Mouse (Mus musculus): ENCODE measurements at regions not wholly inside any gene's neighbourhood (a gene's known extent, or its start where the extent isn't known, plus 50 kb on each side); places are given as distances from the start of the nearest gene placed in this dataset.

DNA sequence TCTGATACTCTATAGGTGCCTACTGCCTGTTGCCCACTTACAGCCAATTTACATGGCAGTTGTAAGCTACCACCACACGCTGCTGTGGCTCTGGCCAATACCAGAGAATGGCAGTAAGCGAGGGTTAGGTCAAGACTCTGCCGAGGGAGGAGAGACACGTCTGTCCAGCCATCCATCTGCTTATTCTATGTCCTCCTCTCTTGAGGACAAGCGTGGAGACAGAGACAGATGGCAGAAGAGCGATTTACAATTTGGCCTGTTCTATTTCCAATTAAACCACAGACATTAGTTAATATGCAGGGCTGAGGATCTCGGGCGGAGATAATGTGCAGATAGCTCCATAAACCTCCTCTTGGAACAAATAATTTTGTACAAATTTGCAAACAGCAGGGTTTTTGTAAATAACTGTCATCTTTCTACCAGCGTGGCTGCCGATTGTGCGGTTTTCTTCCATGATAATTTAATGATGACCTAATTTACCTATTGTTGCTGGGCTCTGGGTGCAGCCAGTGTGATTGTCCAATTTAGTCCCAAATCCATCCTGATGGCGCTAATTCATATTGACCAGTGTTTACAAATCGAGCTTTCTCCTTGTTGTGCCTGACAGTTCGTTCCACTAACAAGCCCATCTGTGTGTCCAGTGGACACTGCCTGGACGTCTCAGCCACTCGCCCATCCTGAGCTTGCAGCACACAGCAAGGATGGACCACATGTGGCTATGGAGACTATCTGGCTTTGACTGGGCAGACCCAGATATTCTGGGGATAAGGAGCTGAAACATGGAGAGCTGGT is 88.4 kb upstream of the Nkx1-1 start:
- ATAC-seq (ENCODE audit: low read depth) (no peak), DNase-seq (ENCODE audit: low spot score) (no peak)
- H3K9ac ChIP-seq (ENCODE audit: low read depth, low read length), result no peak overlapping the region
- no peak overlapping the region for H3K4me2 ChIP-seq (ENCODE audit: low read depth, low read length)
- H3K4me1 ChIP-seq (ENCODE audit: control insufficient read depth, insufficient read depth, low read length), result no peaks in the 10 kb centered on the region
- H3K9me3 ChIP-seq (ENCODE audit: control insufficient read depth, low read length), result no peaks in the 10 kb centered on the region
- H3K4me3 ChIP-seq (ENCODE audit: low read depth, low read length), result no peak overlapping the region
- no peak overlapping the region for H3K27ac ChIP-seq (replicated peaks; ENCODE audit: low read depth, low read length)
- no peaks in the 10 kb centered on the region for H3K36me3 ChIP-seq (ENCODE audit: control insufficient read depth, insufficient read depth, low read length)
- WGBS, result 86% methylated on average over 16 of the region's 16 CpGs
- no peaks in the 10 kb centered on the region; the same call in 1 of the 2 replicates for H3K27me3 ChIP-seq (replicated peaks; ENCODE audit: control insufficient read depth, insufficient read depth, low read length)

DNA sequence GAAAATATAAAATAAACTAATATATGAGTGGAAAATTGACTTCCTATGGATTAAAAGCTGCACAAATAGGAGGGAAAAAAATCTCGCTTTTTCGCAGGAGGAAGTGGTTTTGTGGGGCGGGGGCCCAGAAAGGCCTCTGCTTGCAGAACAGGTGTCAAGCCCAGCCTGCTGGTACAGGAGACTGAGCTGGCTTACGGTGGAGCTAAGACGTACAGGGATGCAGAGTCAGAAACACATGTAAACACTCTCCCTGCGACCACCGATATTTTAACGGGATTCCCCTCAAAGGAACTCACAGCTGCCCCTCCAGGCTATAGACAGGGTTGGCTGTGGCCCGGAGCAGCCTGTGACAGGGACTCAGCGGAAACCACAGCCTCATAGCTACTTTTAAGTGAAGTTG is 87.1 kb upstream of the Nkx1-1 start:
- Histone ChIP-seq H3K27me3 (replicated peaks; ENCODE audit: control insufficient read depth, insufficient read depth, low read length) (no peaks in the 10 kb centered on the region; the same call in 1 of the 2 replicates), H3K36me3 (ENCODE audit: control insufficient read depth, insufficient read depth, low read length) (no peaks in the 10 kb centered on the region), H3K9ac (ENCODE audit: low read depth, low read length) (no peak overlapping the region), H3K4me1 (ENCODE audit: control insufficient read depth, insufficient read depth, low read length) (no peaks in the 10 kb centered on the region), H3K4me3 (ENCODE audit: low read depth, low read length) (no peak overlapping the region), H3K9me3 (ENCODE audit: control insufficient read depth, low read length) (no peaks in the 10 kb centered on the region), H3K27ac (replicated peaks; ENCODE audit: low read depth, low read length) (no peak overlapping the region), H3K4me2 (ENCODE audit: low read depth, low read length) (no peak overlapping the region)
- DNase-seq (ENCODE audit: low spot score) (no peak), ATAC-seq (ENCODE audit: low read depth) (no peak)
- WGBS, result 49% methylated on average over 10 of the region's 10 CpGs

DNA sequence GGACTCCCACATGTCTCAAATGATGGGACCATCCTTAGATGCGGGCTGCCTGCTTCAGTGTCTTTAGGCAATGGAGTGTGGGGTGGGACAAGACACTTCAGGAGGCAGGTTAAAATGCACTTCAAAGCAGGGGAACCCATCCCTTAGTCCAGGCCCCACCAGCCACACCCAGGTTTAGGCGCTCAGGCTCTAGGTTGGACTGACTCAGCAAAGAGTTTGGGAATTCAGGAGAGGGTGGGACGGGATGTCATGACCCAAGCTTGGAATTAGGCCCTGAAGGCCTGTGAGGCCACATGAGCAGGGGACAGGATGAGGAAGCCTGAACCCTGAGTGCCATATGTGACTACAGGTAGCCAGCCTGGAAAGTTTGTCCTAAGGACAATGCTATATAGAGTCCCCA is 85.6 kb upstream of the Nkx1-1 start:
- ATAC-seq (ENCODE audit: low read depth) (no peak), DNase-seq (ENCODE audit: low spot score) (no peak)
- Histone ChIP-seq H3K27ac (replicated peaks; ENCODE audit: low read depth, low read length) (no peak overlapping the region), H3K4me1 (ENCODE audit: control insufficient read depth, insufficient read depth, low read length) (no peaks in the 10 kb centered on the region), H3K9ac (ENCODE audit: low read depth, low read length) (no peak overlapping the region), H3K4me3 (ENCODE audit: low read depth, low read length) (no peak overlapping the region), H3K27me3 (replicated peaks; ENCODE audit: control insufficient read depth, insufficient read depth, low read length) (no peaks in the 10 kb centered on the region; the same call in 1 of the 2 replicates), H3K36me3 (ENCODE audit: control insufficient read depth, insufficient read depth, low read length) (no peaks in the 10 kb centered on the region), H3K9me3 (ENCODE audit: control insufficient read depth, low read length) (no peaks in the 10 kb centered on the region), H3K4me2 (ENCODE audit: low read depth, low read length) (no peak overlapping the region)
- 79% methylated on average over 3 of the region's 3 CpGs for WGBS

DNA sequence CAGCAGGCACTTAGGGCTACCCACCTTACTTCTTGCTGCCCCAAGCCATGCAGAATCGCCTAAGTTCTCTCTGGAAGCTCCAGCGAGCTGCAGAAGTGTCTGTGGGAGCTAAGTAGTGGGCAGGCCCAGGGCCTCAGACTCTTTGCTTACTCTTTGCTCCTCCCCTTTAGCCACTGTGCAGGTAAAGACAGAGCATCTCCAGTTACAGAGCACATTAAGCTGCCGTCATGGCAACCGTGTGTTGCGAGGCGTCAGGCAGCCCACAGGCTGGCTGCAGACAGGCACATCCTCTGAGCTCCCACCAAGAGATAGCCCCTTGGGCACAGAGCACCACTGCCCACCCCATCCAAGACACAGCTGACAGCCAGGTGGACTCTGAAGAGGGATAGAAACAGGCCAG is 85.1 kb upstream of the Nkx1-1 start:
- Histone ChIP-seq H3K36me3 (ENCODE audit: control insufficient read depth, insufficient read depth, low read length) (no peaks in the 10 kb centered on the region), H3K9me3 (ENCODE audit: control insufficient read depth, low read length) (no peaks in the 10 kb centered on the region), H3K27ac (replicated peaks; ENCODE audit: low read depth, low read length) (no peak overlapping the region), H3K4me1 (ENCODE audit: control insufficient read depth, insufficient read depth, low read length) (no peaks in the 10 kb centered on the region), H3K9ac (ENCODE audit: low read depth, low read length) (no peak overlapping the region), H3K27me3 (replicated peaks; ENCODE audit: control insufficient read depth, insufficient read depth, low read length) (no peaks in the 10 kb centered on the region; the same call in 1 of the 2 replicates), H3K4me2 (ENCODE audit: low read depth, low read length) (no peak overlapping the region), H3K4me3 (ENCODE audit: low read depth, low read length) (no peak overlapping the region)
- DNase-seq (ENCODE audit: low spot score), result peak; percentile 54
- 26% methylated on average over 6 of the region's 6 CpGs for WGBS
- ATAC-seq (ENCODE audit: low read depth), result peak; percentile 93

DNA sequence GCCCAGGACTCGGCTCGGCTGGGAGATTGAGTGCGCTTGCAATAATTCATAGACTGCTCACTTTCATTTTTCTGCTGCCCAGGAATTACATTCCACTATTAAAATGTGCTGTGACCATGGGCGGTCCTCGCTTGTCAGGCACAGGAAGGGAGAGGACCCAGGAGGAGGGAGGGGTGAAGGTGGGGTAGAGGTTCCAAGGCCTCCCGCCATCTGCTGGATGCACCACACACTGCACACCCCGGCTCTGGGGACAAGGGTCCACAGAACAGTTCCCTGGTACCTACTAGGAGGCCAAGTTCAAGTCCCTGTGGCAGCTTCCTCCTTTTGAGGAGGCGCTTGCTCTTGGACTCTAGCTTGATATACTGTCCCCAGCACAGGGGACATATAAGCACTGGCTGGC is 83.8 kb upstream of the Nkx1-1 start:
- H3K4me3 ChIP-seq (ENCODE audit: low read depth, low read length), result no peak overlapping the region
- H3K27me3 ChIP-seq (replicated peaks; ENCODE audit: control insufficient read depth, insufficient read depth, low read length), result peaks cover 8% of the 10 kb centered on the region; the same call in 1 of the 2 replicates
- no peak overlapping the region for H3K4me2 ChIP-seq (ENCODE audit: low read depth, low read length)
- no peaks in the 10 kb centered on the region for H3K4me1 ChIP-seq (ENCODE audit: control insufficient read depth, insufficient read depth, low read length)
- no peak overlapping the region for H3K27ac ChIP-seq (replicated peaks; ENCODE audit: low read depth, low read length)
- H3K9me3 ChIP-seq (ENCODE audit: control insufficient read depth, low read length), result no peaks in the 10 kb centered on the region
- DNase-seq (ENCODE audit: low spot score), result no peak
- 64% methylated on average over 8 of the region's 8 CpGs for WGBS
- no peak overlapping the region for H3K9ac ChIP-seq (ENCODE audit: low read depth, low read length)
- no peak for ATAC-seq (ENCODE audit: low read depth)
- H3K36me3 ChIP-seq (ENCODE audit: control insufficient read depth, insufficient read depth, low read length), result no peaks in the 10 kb centered on the region

DNA sequence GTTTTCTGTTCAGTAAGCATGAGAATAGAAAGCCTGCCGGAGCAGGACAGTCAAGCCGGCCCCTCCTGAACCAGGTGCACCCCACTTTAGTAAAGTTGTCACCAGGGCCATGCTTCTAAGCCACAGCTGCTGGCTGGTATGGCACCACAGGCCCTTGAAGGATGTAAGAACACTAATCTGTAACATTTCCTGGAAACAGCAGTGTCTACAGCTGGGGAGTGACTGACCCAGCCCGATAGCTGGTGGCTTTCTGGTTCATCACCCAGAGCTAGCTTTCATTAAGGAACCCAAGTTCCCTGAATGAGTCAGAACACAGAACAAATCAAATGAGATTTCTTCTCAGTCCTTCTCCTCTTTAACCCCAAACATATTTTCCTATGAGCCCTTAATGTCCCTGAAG is 82.4 kb upstream of the Nkx1-1 start:
- H3K36me3 ChIP-seq (ENCODE audit: control insufficient read depth, insufficient read depth, low read length), result no peaks in the 10 kb centered on the region
- ATAC-seq (ENCODE audit: low read depth) (no peak), DNase-seq (ENCODE audit: low spot score) (no peak)
- H3K27me3 ChIP-seq (replicated peaks; ENCODE audit: control insufficient read depth, insufficient read depth, low read length), result peaks cover 17% of the 10 kb centered on the region; the same call in 1 of the 2 replicates
- H3K27ac ChIP-seq (replicated peaks; ENCODE audit: low read depth, low read length), result no peak overlapping the region
- WGBS, result 83% methylated on average over 3 of the region's 3 CpGs
- peaks cover 13% of the 10 kb centered on the region for H3K4me1 ChIP-seq (ENCODE audit: control insufficient read depth, insufficient read depth, low read length)
- H3K9me3 ChIP-seq (ENCODE audit: control insufficient read depth, low read length), result no peaks in the 10 kb centered on the region
- H3K4me3 ChIP-seq (ENCODE audit: low read depth, low read length), result no peak overlapping the region
- H3K4me2 ChIP-seq (ENCODE audit: low read depth, low read length), result no peak overlapping the region
- no peak overlapping the region for H3K9ac ChIP-seq (ENCODE audit: low read depth, low read length)

DNA sequence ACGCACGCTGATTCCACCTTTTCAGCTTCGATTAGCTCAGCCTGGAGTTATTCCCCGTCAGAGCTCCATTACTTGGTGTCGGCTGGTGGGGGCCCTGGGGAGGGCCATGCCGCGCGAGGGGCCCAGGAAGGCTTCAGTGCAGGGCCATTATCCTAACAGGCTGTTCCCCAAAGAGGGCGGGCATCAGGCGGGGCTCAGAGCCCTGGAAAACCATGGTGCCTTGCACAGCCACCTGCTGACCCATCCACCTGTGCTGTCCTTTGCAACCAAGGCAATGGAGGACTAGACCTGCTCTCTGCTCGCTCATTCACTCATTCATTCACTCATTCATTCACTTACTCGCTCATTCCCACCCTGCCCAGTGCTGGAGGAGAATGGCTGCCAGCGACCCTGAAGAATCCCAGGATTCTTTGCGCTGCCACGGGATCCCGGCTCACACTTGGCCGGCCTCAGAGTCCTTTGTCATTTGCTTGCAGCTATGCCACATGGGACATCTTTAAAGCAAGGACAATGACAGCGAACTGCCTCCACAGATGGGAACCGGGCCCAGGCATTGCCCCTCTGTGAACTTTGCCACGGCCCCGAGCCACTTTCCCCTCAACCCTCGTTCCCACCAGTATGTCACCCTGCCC is 78.6 kb upstream of the Nkx1-1 start:
- Histone ChIP-seq H3K27me3 (replicated peaks; ENCODE audit: control insufficient read depth, insufficient read depth, low read length) (peaks cover 25% of the 10 kb centered on the region), H3K27ac (replicated peaks; ENCODE audit: low read depth, low read length) (no peak overlapping the region), H3K4me2 (ENCODE audit: low read depth, low read length) (peak overlapping the region; percentile 42), H3K36me3 (ENCODE audit: control insufficient read depth, insufficient read depth, low read length) (no peaks in the 10 kb centered on the region), H3K9ac (ENCODE audit: low read depth, low read length) (no peak overlapping the region), H3K4me1 (ENCODE audit: control insufficient read depth, insufficient read depth, low read length) (peaks cover 13% of the 10 kb centered on the region), H3K9me3 (ENCODE audit: control insufficient read depth, low read length) (no peaks in the 10 kb centered on the region), H3K4me3 (ENCODE audit: low read depth, low read length) (0 out of 2 replicates have a peak overlapping the region, but pooled peaks have one; percentile 3)
- no peak for DNase-seq (ENCODE audit: low spot score)
- whole genome bisulfite sequencing, result 35% methylated on average over 22 of the region's 22 CpGs
- ATAC-seq (ENCODE audit: low read depth), result peak; percentile 37; the same call in 1 of the 2 replicates

DNA sequence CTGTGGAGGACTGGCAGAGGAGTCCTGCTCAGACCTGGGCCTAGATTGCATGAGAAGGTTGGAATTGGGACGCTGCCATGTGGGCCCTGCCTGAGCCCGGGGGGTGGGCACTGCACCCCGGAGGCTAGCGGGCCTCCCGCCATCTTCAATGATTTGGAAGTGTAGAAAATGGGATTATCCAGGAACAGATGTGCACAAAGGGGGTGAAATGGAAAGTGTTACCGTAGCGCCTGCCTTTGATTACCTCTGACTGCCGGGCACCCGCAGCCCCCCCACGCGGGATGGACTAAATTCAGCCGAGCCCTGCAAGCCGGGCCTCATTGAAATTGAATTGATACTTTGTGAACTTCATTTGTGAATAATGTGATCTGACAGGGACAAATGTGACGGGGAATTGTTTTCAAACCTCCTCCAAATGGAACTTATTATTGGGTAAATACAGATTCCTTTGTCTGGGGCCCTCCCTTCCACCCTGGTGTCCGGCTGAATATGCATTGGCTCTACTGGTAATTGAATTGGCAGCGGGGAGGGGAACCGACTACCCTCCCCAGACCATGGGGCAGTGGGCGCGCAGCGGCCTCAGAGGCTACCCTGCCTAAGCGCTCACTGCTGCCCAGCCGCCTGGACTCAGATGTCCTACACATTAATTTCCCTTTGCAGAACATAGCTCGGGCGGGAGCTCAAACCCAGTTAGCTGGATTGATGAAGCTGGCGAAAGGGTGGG is 77.9 kb upstream of the Nkx1-1 start:
- 0 out of 2 replicates have a peak overlapping the region, but pooled peaks have one; percentile 3 for H3K4me3 ChIP-seq (ENCODE audit: low read depth, low read length)
- no peak overlapping the region for H3K27ac ChIP-seq (replicated peaks; ENCODE audit: low read depth, low read length)
- H3K4me2 ChIP-seq (ENCODE audit: low read depth, low read length), result peak overlapping the region; percentile 42
- ATAC-seq (ENCODE audit: low read depth) (peak; percentile 50; the same call in 1 of the 2 replicates), DNase-seq (ENCODE audit: low spot score) (peak; percentile 28)
- H3K9ac ChIP-seq (ENCODE audit: low read depth, low read length), result no peak overlapping the region
- peaks cover 13% of the 10 kb centered on the region for H3K4me1 ChIP-seq (ENCODE audit: control insufficient read depth, insufficient read depth, low read length)
- H3K9me3 ChIP-seq (ENCODE audit: control insufficient read depth, low read length), result no peaks in the 10 kb centered on the region
- peaks cover 27% of the 10 kb centered on the region for H3K27me3 ChIP-seq (replicated peaks; ENCODE audit: control insufficient read depth, insufficient read depth, low read length)
- WGBS, result 23% methylated on average over 25 of the region's 25 CpGs
- H3K36me3 ChIP-seq (ENCODE audit: control insufficient read depth, insufficient read depth, low read length), result no peaks in the 10 kb centered on the region
